Mouse (Mus musculus): ENCODE measurements around the gene Btbd7.

DNA sequence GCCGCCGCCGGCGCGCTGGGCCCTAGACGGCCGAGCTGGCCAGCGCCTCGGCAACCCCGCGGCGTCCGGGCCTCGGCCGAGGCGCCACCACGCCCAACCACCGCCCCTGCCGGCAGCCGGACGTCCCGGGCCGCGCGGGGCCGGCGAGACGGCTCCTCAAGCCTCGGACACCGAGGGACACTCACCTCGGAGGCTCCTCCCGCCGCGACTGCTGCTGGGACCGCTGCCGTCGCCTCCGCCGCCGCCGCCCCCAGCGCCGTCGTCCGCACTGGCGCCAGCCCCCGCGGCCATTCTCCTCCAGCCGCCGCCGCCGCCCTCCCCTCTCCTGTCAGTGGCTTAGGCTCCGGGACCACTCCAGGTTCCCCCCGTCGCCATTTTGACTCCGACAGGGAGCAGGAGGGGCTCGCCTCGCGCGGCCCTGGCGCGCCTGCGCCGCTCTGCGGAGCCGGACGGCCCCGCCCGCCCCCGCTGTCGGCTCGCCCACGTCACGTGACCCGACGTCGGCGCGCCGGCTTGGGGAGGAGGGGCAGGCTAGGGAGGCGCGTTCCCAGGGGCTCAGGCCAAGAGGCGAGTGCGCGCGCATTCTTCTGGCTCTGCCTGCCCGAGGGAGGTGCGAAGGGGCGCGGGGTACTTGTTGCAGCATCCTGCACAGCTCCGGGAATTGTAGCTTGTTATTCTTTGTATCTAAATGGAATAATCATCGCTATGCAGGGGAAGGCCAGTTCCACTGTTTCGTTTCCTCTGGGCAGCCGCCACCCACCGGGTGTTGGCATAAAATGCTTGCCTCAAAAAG, at the start of gene Btbd7:
- TF ChIP-seq POLR2A (IDR thresholded peaks at IDR 0.05; ENCODE audit: low read depth, low read length) (peak; percentile 70), CTCF (IDR thresholded peaks at IDR 0.05; ENCODE audit: extremely low read depth, insufficient read length, insufficient replicate concordance, low read depth, low read length) (0 out of 2 replicates have a peak, but pooled peaks have one; percentile 24)
